Mouse (Mus musculus) cerebellum, postnatal 36 days (tissue): ENCODE data around the gene Hist1h4i.
A peak's percentile ranks its signal among the peaks of the same experiment; 100 is the strongest.

Experiments
- DNase-seq, 2 experiments: peaks; one replicate each; pipeline ENCODE4 v3.0.0; 2021 to 2022; ENCODE audit warnings: mixed read lengths in 2 of 2

The Hist1h4i gene

GRCm38 (mm10) chr13:22036149-22036956 is 4.8 kb downstream of the Hist1h4i start:
- DNase-seq: no peak

GRCm38 (mm10) chr13:22035267-22036148 is 5.7 kb downstream of the Hist1h4i start, which contains the start of the genes Hist1h2ah and Hist1h2bk:
Gene Hist1h2ah (minus strand): TSS chr13:22035568.
Gene Hist1h2bk (plus strand): TSS chr13:22035870.
- DNase-seq: peak; percentile 68 to 81

- DNase-seq: no peak
Measured at GRCm38 (mm10) chr13:22034443-22035266, 6.5 kb downstream of the Hist1h4i start.

- DNase-seq: no peak
Measured at GRCm38 (mm10) chr13:22033741-22034442, 7.3 kb downstream of the Hist1h4i start.

GRCm38 (mm10) chr13:22030493-22030892 is 10.7 kb downstream of the Hist1h4i start:
- no peak for DNase-seq

- peak in 1 of 2 experiments; percentile 19 for DNase-seq
Measured at GRCm38 (mm10) chr13:22029928-22030327, 11.2 kb downstream of the Hist1h4i start.

GRCm38 (mm10) chr13:22028673-22029460 is 12.3 kb downstream of the Hist1h4i start:
- DNase-seq: peak; percentile 95 to 98

- peak; percentile 72 to 84 for DNase-seq
Measured at GRCm38 (mm10) chr13:22026058-22027031, 14.8 kb downstream of the Hist1h4i start.

- peak; percentile 69 to 83 for DNase-seq
Measured at GRCm38 (mm10) chr13:22022241-22022640, 18.9 kb downstream of the Hist1h4i start.

- DNase-seq: no peak
Measured at GRCm38 (mm10) chr13:22021581-22021980, 19.6 kb downstream of the Hist1h4i start.

GRCm38 (mm10) chr13:22020901-22021339 is 20.2 kb downstream of the Hist1h4i start:
- DNase-seq: peak; percentile 27 to 60

GRCm38 (mm10) chr13:22019934-22020835 is 21.0 kb downstream of the Hist1h4i start:
- no peak for DNase-seq

GRCm38 (mm10) chr13:22015479-22016450 is 25.4 kb downstream of the Hist1h4i start:
- peak; percentile 44 to 62 for DNase-seq

- no peak for DNase-seq
Measured at GRCm38 (mm10) chr13:22014411-22014845, 26.7 kb downstream of the Hist1h4i start.

GRCm38 (mm10) chr13:22013716-22014115 is 27.4 kb downstream of the Hist1h4i start:
- DNase-seq: no peak

GRCm38 (mm10) chr13:22009642-22010041 is 31.5 kb downstream of the Hist1h4i start, which contains the start of gene Prss16:
Gene Prss16 (minus strand): TSS chr13:22009742.
- no peak for DNase-seq

GRCm38 (mm10) chr13:22008707-22009106 is 32.5 kb downstream of the Hist1h4i start:
- DNase-seq: no peak
